Mouse (Mus musculus): ENCODE results near the gene March5.
A peak's percentile ranks its signal among the peaks of the same experiment; 100 is the strongest.

March5 gene

DNA sequence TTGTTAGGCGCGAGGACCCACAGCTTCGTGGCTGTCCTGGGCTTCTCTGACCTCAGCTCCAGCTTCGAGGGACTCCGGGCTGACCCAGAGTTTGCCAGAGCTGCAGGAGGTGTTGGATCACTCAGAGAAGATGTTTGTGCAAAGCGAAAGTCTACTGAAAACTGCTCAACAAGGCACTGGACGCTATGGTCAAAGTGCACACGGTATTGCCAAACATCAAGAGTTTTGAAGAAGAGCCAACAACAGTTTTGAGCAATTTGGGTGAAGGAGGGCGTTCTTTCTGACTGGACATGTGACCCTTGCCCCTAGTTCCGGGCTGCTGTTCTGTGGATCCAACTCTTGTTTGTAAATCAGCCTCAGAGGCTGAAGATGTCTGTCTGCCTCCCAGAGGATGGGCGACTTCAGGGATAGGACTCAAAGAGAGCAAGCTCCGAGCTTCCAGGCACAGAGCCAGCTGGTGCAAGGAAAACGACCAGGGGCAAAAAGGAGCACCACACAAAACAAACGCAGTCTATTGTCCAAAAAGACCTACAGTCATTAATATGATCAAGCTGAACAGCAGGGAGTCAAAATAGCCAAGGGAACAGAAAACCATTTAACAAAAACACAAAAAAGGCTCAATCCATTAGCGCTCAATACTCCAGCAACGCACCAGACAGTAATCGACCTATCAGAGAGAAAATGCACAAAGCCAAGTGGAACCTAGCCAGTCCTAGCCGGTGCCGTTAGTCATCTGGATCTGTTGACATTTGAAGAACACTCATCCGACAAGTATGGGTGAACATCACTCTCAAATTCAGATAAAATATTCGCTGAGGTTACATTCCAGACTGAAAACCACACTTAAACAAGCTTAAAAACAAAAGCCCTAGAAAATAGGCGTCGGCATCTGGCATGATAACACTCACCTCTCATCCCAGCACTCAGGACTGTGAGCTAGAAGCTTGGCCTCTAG is 56.9 kb downstream of the March5 start:
- no peak for DNase-seq (ENCODE audit: low spot score in 2 of 2)

DNA sequence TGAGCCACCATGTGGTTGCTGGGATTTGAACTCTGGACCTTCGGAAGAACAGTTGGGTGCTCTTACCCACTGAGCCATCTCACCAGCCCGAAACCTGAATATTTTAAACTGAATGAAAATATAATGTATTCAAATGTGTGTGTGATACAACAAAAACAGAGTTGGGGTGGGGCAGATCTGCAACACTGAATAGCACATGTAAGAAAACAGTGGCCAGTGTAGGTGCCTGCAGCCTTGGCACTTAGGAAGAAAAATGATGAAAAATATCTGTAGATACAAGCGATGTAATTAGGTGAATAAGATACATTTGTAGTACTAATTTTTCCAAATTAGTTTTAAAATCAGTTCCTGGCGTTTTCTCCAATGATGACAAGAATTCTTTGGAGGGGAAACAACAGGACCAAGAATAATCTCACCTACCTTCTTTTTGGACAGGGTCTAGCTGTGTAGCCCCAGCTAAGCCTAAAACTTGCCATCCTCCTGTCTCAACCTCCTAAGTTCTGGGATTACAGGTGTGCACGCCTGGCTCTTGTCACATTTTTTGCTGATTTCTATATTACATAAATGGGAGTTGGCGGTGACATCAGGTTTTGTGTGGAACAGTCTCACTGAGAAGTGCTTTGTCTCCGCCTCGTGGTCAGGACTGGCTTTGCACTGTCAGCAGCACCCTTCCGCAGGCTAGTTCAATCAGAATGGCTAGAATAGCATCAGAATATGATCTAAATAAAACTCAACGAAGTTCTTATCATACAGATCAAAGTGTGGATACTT is 58.2 kb downstream of the March5 start:
- peak; percentile 63 to 72 for DNase-seq (ENCODE audit: low spot score in 2 of 2)

DNA sequence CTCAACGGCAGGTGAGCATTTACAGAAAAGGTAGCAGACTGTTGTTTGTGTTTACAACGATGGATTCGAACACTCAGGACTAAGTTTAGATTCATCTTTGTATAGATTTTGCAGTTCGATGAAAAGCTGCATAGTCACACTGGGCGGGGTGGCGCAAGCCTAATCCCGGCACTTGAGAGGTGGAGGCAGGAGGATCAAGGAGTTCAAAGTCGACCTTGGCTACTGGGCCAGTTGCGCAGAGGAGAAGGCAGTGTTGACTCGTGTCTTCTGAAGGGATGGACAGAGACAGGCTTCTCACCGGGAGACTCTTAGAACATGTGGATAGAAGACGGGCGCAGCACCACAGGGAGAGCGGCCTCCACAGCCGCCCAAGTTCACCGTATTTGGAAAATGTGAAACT is 61.8 kb downstream of the March5 start:
- no peak for DNase-seq (ENCODE audit: low spot score in 2 of 2)
